Mouse (Mus musculus): Measurements from ENCODE around the gene Bmp2k. TPM values are rescaled to one million over a fixed set of nuclear protein-coding genes. Genes with fewer than 3 reads are reported as not detected.

Gene Bmp2k
- polyA plus RNA-seq, 1 experiment from 2014 or later, result 7.5 TPM

GRCm38 (mm10) chr5:97055511-97056068 is 58.1 kb downstream of the Bmp2k start:
- no peaks in the 10 kb centered on the region for H3K27me3 ChIP-seq (ENCODE audit: low read depth, poor library complexity, severe bottlenecking)
- no peaks in the 10 kb centered on the region for H3K9me3 ChIP-seq (replicated peaks)
- WGBS, result 11% methylated on average over 1 of the region's 1 CpGs
- H3K4me3 ChIP-seq, result no peak overlapping the region
- H3K36me3 ChIP-seq, result peaks cover 22% of the 10 kb centered on the region
- DNase-seq (ENCODE audit: low spot score), result no peak
- H3K4me1 ChIP-seq, result peaks cover 9% of the 10 kb centered on the region
- no peak overlapping the region for H3K27ac ChIP-seq

GRCm38 (mm10) chr5:97056359-97056758 is 58.9 kb downstream of the Bmp2k start:
- H3K27ac ChIP-seq, result no peak overlapping the region
- no peak overlapping the region for H3K4me3 ChIP-seq
- peaks cover 9% of the 10 kb centered on the region for H3K4me1 ChIP-seq
- H3K9me3 ChIP-seq (replicated peaks), result no peaks in the 10 kb centered on the region
- H3K27me3 ChIP-seq (ENCODE audit: low read depth, poor library complexity, severe bottlenecking), result no peaks in the 10 kb centered on the region
- 82% methylated on average over 3 of the region's 3 CpGs for WGBS
- H3K36me3 ChIP-seq, result peaks cover 22% of the 10 kb centered on the region
- DNase-seq (ENCODE audit: low spot score), result no peak

GRCm38 (mm10) chr5:97056791-97057450 is 59.4 kb downstream of the Bmp2k start:
- Histone ChIP-seq H3K27ac (no peak overlapping the region), H3K36me3 (peaks cover 22% of the 10 kb centered on the region), H3K4me3 (no peak overlapping the region), H3K27me3 (ENCODE audit: low read depth, poor library complexity, severe bottlenecking) (no peaks in the 10 kb centered on the region), H3K4me1 (peaks cover 9% of the 10 kb centered on the region), H3K9me3 (replicated peaks) (no peaks in the 10 kb centered on the region)
- 57% methylated on average over 12 of the region's 12 CpGs for WGBS
- peak; percentile 35 for DNase-seq (ENCODE audit: low spot score)

GRCm38 (mm10) chr5:97060864-97061263 is 63.4 kb downstream of the Bmp2k start:
- peaks cover 9% of the 10 kb centered on the region for H3K4me1 ChIP-seq
- H3K9me3 ChIP-seq (replicated peaks), result no peaks in the 10 kb centered on the region
- no peaks in the 10 kb centered on the region for H3K27me3 ChIP-seq (ENCODE audit: low read depth, poor library complexity, severe bottlenecking)
- WGBS, result 74% methylated on average over 3 of the region's 3 CpGs
- H3K27ac ChIP-seq, result no peak overlapping the region
- peaks cover 46% of the 10 kb centered on the region for H3K36me3 ChIP-seq
- no peak overlapping the region for H3K4me3 ChIP-seq
- no peak for DNase-seq (ENCODE audit: low spot score)

GRCm38 (mm10) chr5:97062041-97062440 is 64.6 kb downstream of the Bmp2k start:
- 77% methylated on average over 1 of the region's 1 CpGs for WGBS
- Histone ChIP-seq H3K27me3 (ENCODE audit: low read depth, poor library complexity, severe bottlenecking) (no peaks in the 10 kb centered on the region), H3K4me3 (no peak overlapping the region), H3K27ac (no peak overlapping the region), H3K36me3 (peaks cover 55% of the 10 kb centered on the region), H3K4me1 (peaks cover 3% of the 10 kb centered on the region), H3K9me3 (replicated peaks) (no peaks in the 10 kb centered on the region)
- no peak for DNase-seq (ENCODE audit: low spot score)

GRCm38 (mm10) chr5:97065746-97066145 is 68.3 kb downstream of the Bmp2k start:
- peaks cover 65% of the 10 kb centered on the region for H3K36me3 ChIP-seq
- WGBS, result 91% methylated on average over 4 of the region's 4 CpGs
- H3K27ac ChIP-seq, result no peak overlapping the region

GRCm38 (mm10) chr5:97075476-97076151 is 78.1 kb downstream of the Bmp2k start:
- peaks cover 8% of the 10 kb centered on the region; the same call in 1 of the 2 replicates for H3K4me1 ChIP-seq
- no peak overlapping the region for H3K27ac ChIP-seq
- no peak overlapping the region for H3K4me3 ChIP-seq
- peaks cover 1% of the 10 kb centered on the region; the same call in 1 of the 2 replicates for H3K36me3 ChIP-seq
- H3K9me3 ChIP-seq (replicated peaks), result no peaks in the 10 kb centered on the region
- no peak for DNase-seq (ENCODE audit: low spot score)
- WGBS, result 92% methylated on average over 11 of the region's 11 CpGs
- H3K27me3 ChIP-seq (ENCODE audit: low read depth, poor library complexity, severe bottlenecking), result no peaks in the 10 kb centered on the region

More at GRCm38 (mm10) chr5:97065746-97066145, 68.3 kb downstream of the Bmp2k start:
- no peak overlapping the region for H3K4me3 ChIP-seq
- H3K9me3 ChIP-seq (replicated peaks), result no peaks in the 10 kb centered on the region
- H3K27me3 ChIP-seq (ENCODE audit: low read depth, poor library complexity, severe bottlenecking), result no peaks in the 10 kb centered on the region
- H3K4me1 ChIP-seq, result no peaks in the 10 kb centered on the region
- no peak for DNase-seq (ENCODE audit: low spot score)

- Histone ChIP-seq H3K27me3 (ENCODE audit: low read depth, poor library complexity, severe bottlenecking) (no peaks in the 10 kb centered on the region), H3K36me3 (no peaks in the 10 kb centered on the region), H3K4me3 (no peak overlapping the region), H3K4me1 (peaks cover 8% of the 10 kb centered on the region; the same call in 1 of the 2 replicates), H3K27ac (no peak overlapping the region), H3K9me3 (replicated peaks) (no peaks in the 10 kb centered on the region)
- no peak for DNase-seq (ENCODE audit: low spot score)
- 91% methylated on average over 5 of the region's 5 CpGs for WGBS
These were observed 78.7 kb downstream of the Bmp2k start for GRCm38 (mm10) chr5:97076167-97076566.

- peaks cover 7% of the 10 kb centered on the region; the same call in 1 of the 2 replicates for H3K4me1 ChIP-seq
- DNase-seq (ENCODE audit: low spot score), result no peak
- no peak overlapping the region for H3K27ac ChIP-seq
- 69% methylated on average over 7 of the region's 7 CpGs for WGBS
- H3K36me3 ChIP-seq, result no peaks in the 10 kb centered on the region
- no peak overlapping the region for H3K4me3 ChIP-seq
- no peaks in the 10 kb centered on the region for H3K9me3 ChIP-seq (replicated peaks)
- no peaks in the 10 kb centered on the region for H3K27me3 ChIP-seq (ENCODE audit: low read depth, poor library complexity, severe bottlenecking)
These were observed 80.2 kb downstream of the Bmp2k start for GRCm38 (mm10) chr5:97077676-97078075.

GRCm38 (mm10) chr5:97078641-97079040 is 81.2 kb downstream of the Bmp2k start:
- Histone ChIP-seq H3K27ac (no peak overlapping the region), H3K27me3 (ENCODE audit: low read depth, poor library complexity, severe bottlenecking) (no peaks in the 10 kb centered on the region), H3K9me3 (replicated peaks) (no peaks in the 10 kb centered on the region), H3K4me1 (no peaks in the 10 kb centered on the region), H3K36me3 (peaks cover 2% of the 10 kb centered on the region), H3K4me3 (no peak overlapping the region)
- DNase-seq (ENCODE audit: low spot score), result peak; percentile 20
- WGBS, result 82% methylated on average over 5 of the region's 5 CpGs

GRCm38 (mm10) chr5:97081481-97081880 is 84.0 kb downstream of the Bmp2k start:
- WGBS, result 74% methylated on average over 3 of the region's 3 CpGs
- DNase-seq (ENCODE audit: low spot score), result peak; percentile 23
- Histone ChIP-seq H3K4me3 (no peak overlapping the region), H3K9me3 (replicated peaks) (no peaks in the 10 kb centered on the region), H3K4me1 (no peaks in the 10 kb centered on the region), H3K27me3 (ENCODE audit: low read depth, poor library complexity, severe bottlenecking) (no peaks in the 10 kb centered on the region), H3K36me3 (peaks cover 26% of the 10 kb centered on the region), H3K27ac (no peak overlapping the region)

GRCm38 (mm10) chr5:97083701-97084100 is 86.2 kb downstream of the Bmp2k start:
- H3K27me3 ChIP-seq (ENCODE audit: low read depth, poor library complexity, severe bottlenecking), result no peaks in the 10 kb centered on the region
- 89% methylated on average over 6 of the region's 6 CpGs for WGBS
- H3K36me3 ChIP-seq, result peaks cover 44% of the 10 kb centered on the region
- no peak overlapping the region for H3K27ac ChIP-seq
- DNase-seq (ENCODE audit: low spot score), result peak; percentile 10
- H3K4me3 ChIP-seq, result no peak overlapping the region
- no peaks in the 10 kb centered on the region for H3K4me1 ChIP-seq
- H3K9me3 ChIP-seq (replicated peaks), result no peaks in the 10 kb centered on the region

- DNase-seq (ENCODE audit: low spot score), result no peak
- no peak overlapping the region for H3K4me3 ChIP-seq
- H3K4me1 ChIP-seq, result no peaks in the 10 kb centered on the region
- H3K36me3 ChIP-seq, result peaks cover 48% of the 10 kb centered on the region
- WGBS, result 97% methylated on average over 4 of the region's 4 CpGs
- H3K27ac ChIP-seq, result no peak overlapping the region
- H3K27me3 ChIP-seq (ENCODE audit: low read depth, poor library complexity, severe bottlenecking), result no peaks in the 10 kb centered on the region
- no peaks in the 10 kb centered on the region for H3K9me3 ChIP-seq (replicated peaks)
These were observed 87.1 kb downstream of the Bmp2k start for GRCm38 (mm10) chr5:97084541-97084940.

Data from limb, embryonic 10.5 days (tissue).